Mouse (Mus musculus): ENCODE measurements around the gene Tdrd6. TPM values are rescaled to one million over a fixed set of nuclear protein-coding genes. Genes with fewer than 3 reads are reported as not detected.

Gene Tdrd6
- polyA plus RNA-seq, 1 experiment: not detected

GRCm38 (mm10) chr17:43651314-43652046 lies 21.4 kb upstream of the Tdrd6 start:
- H3K4me1 ChIP-seq (ENCODE audit: control insufficient read depth): no peaks in the 10 kb centered on the region
- H3K4me3 ChIP-seq (replicated peaks): no peak overlapping the region
- H3K9me3 ChIP-seq (ENCODE audit: control insufficient read depth, low read length): no peaks in the 10 kb centered on the region
- no peaks in the 10 kb centered on the region for H3K36me3 ChIP-seq (ENCODE audit: control insufficient read depth)
- no peak for TF ChIP-seq TAL1 (IDR thresholded peaks at IDR 0.05; ENCODE audit: low read length)
- no peak for TF ChIP-seq GATA1 (IDR thresholded peaks at IDR 0.05; ENCODE audit: low read length)
- no peaks in the 10 kb centered on the region for H3K27me3 ChIP-seq (ENCODE audit: control insufficient read depth)

GRCm38 (mm10) chr17:43649641-43650436 lies 19.7 kb upstream of the Tdrd6 start:
- Histone ChIP-seq H3K4me3 (replicated peaks) (no peak overlapping the region), H3K27me3 (ENCODE audit: control insufficient read depth) (no peaks in the 10 kb centered on the region), H3K4me1 (ENCODE audit: control insufficient read depth) (no peaks in the 10 kb centered on the region), H3K9me3 (ENCODE audit: control insufficient read depth, low read length) (no peaks in the 10 kb centered on the region), H3K36me3 (ENCODE audit: control insufficient read depth) (no peaks in the 10 kb centered on the region)
- TF ChIP-seq TAL1 (IDR thresholded peaks at IDR 0.05; ENCODE audit: low read length): no peak
- TF ChIP-seq GATA1 (IDR thresholded peaks at IDR 0.05; ENCODE audit: low read length): no peak

DNA sequence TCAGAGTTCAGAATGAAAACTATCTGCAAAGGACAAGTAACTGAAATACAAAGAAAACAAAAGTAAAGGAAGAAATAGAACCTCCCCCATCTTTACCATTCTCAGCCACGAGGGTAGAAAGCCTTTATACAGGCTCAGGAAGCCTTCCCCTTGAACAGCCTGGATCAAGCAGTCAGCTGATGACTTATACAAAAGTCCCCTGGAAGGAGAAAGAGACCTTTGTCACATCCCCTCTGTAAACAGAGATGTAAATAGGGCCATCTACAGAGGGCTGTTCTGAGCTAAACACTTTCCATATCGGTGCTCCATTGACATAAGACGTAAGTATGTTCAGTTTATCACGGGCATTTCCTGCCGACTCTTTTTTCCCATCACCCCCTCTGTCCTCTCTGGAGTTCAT lies 16.8 kb upstream of the Tdrd6 start:
- no peaks in the 10 kb centered on the region for H3K4me1 ChIP-seq (ENCODE audit: control insufficient read depth)
- H3K4me3 ChIP-seq (replicated peaks): no peak overlapping the region
- H3K36me3 ChIP-seq (ENCODE audit: control insufficient read depth): no peaks in the 10 kb centered on the region
- H3K27me3 ChIP-seq (ENCODE audit: control insufficient read depth): no peaks in the 10 kb centered on the region
- no peaks in the 10 kb centered on the region for H3K9me3 ChIP-seq (ENCODE audit: control insufficient read depth, low read length)
- TF ChIP-seq GATA1 (IDR thresholded peaks at IDR 0.05; ENCODE audit: low read length) (no peak), TAL1 (IDR thresholded peaks at IDR 0.05; ENCODE audit: low read length) (no peak)

DNA sequence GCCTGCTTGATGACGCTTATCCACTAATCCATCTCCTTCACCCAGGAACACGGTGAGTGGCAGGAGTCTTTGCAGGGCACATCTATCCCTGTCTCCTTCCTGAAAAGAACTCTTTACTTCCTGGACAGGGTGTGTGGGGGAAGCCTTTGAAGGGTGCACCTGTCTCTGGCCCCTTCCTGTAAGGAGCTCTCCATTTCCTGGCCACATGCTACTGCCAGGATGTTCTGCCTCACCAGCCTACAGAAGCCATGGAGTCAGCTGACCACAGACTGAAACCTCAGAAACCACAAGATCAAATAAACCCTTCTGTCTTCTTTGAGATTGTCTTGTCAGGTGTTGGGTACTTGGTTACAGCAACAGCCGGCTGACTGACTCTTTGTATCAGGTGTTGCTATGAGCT lies 15.0 kb upstream of the Tdrd6 start:
- H3K27me3 ChIP-seq (ENCODE audit: control insufficient read depth): no peaks in the 10 kb centered on the region
- no peak overlapping the region for H3K4me3 ChIP-seq (replicated peaks)
- no peaks in the 10 kb centered on the region for H3K36me3 ChIP-seq (ENCODE audit: control insufficient read depth)
- no peak for TF ChIP-seq GATA1 (IDR thresholded peaks at IDR 0.05; ENCODE audit: low read length)
- TF ChIP-seq TAL1 (IDR thresholded peaks at IDR 0.05; ENCODE audit: low read length): no peak
- no peaks in the 10 kb centered on the region for H3K4me1 ChIP-seq (ENCODE audit: control insufficient read depth)
- H3K9me3 ChIP-seq (ENCODE audit: control insufficient read depth, low read length): no peaks in the 10 kb centered on the region

DNA sequence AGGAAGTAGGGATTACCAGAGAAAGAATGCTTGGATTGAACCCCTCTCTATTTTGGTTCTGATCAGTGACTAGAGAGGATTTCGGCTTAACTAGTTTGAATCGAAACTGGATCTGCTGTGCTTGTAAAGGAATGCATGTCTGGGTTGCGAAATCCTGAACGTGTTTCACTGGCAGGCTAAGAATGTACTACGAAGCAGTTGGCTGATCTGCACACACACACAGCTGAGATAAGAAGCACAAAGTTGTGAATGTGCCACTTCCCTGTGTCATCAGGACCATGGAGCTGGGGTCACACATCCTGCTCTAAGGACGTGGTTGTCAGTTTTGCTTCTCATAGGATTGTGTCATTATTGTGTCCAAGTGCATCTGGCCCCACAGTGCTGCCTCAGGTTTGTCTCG lies 14.3 kb upstream of the Tdrd6 start:
- Histone ChIP-seq H3K4me1 (ENCODE audit: control insufficient read depth) (no peaks in the 10 kb centered on the region), H3K9me3 (ENCODE audit: control insufficient read depth, low read length) (no peaks in the 10 kb centered on the region), H3K27me3 (ENCODE audit: control insufficient read depth) (no peaks in the 10 kb centered on the region), H3K36me3 (ENCODE audit: control insufficient read depth) (no peaks in the 10 kb centered on the region), H3K4me3 (replicated peaks) (no peak overlapping the region)
- TF ChIP-seq GATA1 (IDR thresholded peaks at IDR 0.05; ENCODE audit: low read length): no peak
- no peak for TF ChIP-seq TAL1 (IDR thresholded peaks at IDR 0.05; ENCODE audit: low read length)

GRCm38 (mm10) chr17:43643191-43643590 lies 13.1 kb upstream of the Tdrd6 start:
- no peaks in the 10 kb centered on the region for H3K9me3 ChIP-seq (ENCODE audit: control insufficient read depth, low read length)
- H3K4me3 ChIP-seq (replicated peaks): no peak overlapping the region
- no peaks in the 10 kb centered on the region for H3K27me3 ChIP-seq (ENCODE audit: control insufficient read depth)
- no peaks in the 10 kb centered on the region for H3K36me3 ChIP-seq (ENCODE audit: control insufficient read depth)
- no peaks in the 10 kb centered on the region for H3K4me1 ChIP-seq (ENCODE audit: control insufficient read depth)
- TF ChIP-seq GATA1 (IDR thresholded peaks at IDR 0.05; ENCODE audit: low read length): no peak
- no peak for TF ChIP-seq TAL1 (IDR thresholded peaks at IDR 0.05; ENCODE audit: low read length)

- no peak overlapping the region for H3K4me3 ChIP-seq (replicated peaks)
- H3K4me1 ChIP-seq (ENCODE audit: control insufficient read depth): no peaks in the 10 kb centered on the region
- TF ChIP-seq TAL1 (IDR thresholded peaks at IDR 0.05; ENCODE audit: low read length): no peak
- TF ChIP-seq GATA1 (IDR thresholded peaks at IDR 0.05; ENCODE audit: low read length): no peak
- no peaks in the 10 kb centered on the region for H3K9me3 ChIP-seq (ENCODE audit: control insufficient read depth, low read length)
- H3K36me3 ChIP-seq (ENCODE audit: control insufficient read depth): no peaks in the 10 kb centered on the region
- H3K27me3 ChIP-seq (ENCODE audit: control insufficient read depth): no peaks in the 10 kb centered on the region
These were observed 10.7 kb upstream of the Tdrd6 start for GRCm38 (mm10) chr17:43640825-43641224.

DNA sequence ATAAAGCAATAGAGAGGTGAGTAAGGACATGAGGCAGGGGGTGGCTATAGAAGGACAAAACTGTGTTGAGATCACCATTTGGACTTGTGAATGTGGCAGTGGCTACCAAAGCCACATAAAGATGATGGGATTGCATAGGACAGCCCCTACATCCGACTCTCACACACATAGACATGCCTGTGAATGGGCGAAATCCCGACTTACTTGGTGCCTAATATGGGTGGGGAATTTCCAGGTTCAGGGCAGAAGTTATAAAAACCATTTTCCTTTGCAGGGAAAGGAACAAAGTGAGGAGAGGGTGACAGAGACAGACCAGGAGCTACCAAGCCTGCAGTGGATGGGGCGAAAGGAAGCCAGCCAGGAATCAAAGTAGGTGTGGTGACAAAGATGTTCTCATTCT lies 7.0 kb upstream of the Tdrd6 start:
- H3K4me3 ChIP-seq (replicated peaks): no peak overlapping the region
- no peaks in the 10 kb centered on the region for H3K4me1 ChIP-seq (ENCODE audit: control insufficient read depth)
- H3K36me3 ChIP-seq (ENCODE audit: control insufficient read depth): no peaks in the 10 kb centered on the region
- H3K27me3 ChIP-seq (ENCODE audit: control insufficient read depth): no peaks in the 10 kb centered on the region
- no peaks in the 10 kb centered on the region for H3K9me3 ChIP-seq (ENCODE audit: control insufficient read depth, low read length)
- TF ChIP-seq TAL1 (IDR thresholded peaks at IDR 0.05; ENCODE audit: low read length) (no peak), GATA1 (IDR thresholded peaks at IDR 0.05; ENCODE audit: low read length) (no peak)

DNA sequence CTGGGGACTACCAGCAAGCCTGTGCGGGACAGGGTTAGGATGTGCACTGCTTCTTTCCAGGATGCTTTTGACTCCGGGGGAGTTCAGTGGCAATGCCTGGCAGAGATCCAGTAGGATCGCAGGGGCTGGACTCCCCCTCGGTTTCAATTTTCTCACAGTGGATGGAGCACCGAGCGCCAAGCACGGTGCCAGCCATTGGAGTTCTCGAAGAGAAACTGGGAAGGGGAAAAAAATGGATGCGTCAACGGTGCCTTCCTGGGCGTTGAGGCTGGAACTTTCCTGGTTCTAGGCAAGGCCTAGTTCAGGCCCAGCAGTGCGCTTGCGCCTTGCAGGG lies 295 bp upstream of the Tdrd6 start:
- Histone ChIP-seq H3K4me3 (replicated peaks) (no peak overlapping the region), H3K4me1 (ENCODE audit: control insufficient read depth) (no peaks in the 10 kb centered on the region), H3K9me3 (ENCODE audit: control insufficient read depth, low read length) (peaks cover 10% of the 10 kb centered on the region), H3K36me3 (ENCODE audit: control insufficient read depth) (no peaks in the 10 kb centered on the region), H3K27me3 (ENCODE audit: control insufficient read depth) (peaks cover 34% of the 10 kb centered on the region)
- no peak for TF ChIP-seq TAL1 (IDR thresholded peaks at IDR 0.05; ENCODE audit: low read length)
- TF ChIP-seq GATA1 (IDR thresholded peaks at IDR 0.05; ENCODE audit: low read length): no peak

All from erythroblast, embryonic 14.5 days (primary cell).